Mouse (Mus musculus) embryonic fibroblast, embryonic 13.5 days (primary cell): ENCODE data around the gene Rora. TPM values are rescaled to one million over a fixed set of nuclear protein-coding genes. Genes with fewer than 3 reads are reported as not detected.

Source experiments
- H3K27ac ChIP-seq: 2 replicates; pipeline ENCODE4 v1.5.1; 2012; ENCODE audit warnings: low read length, control low read depth, inconsistent platforms; ENCODE audit not compliant: insufficient read depth
- H3K4me1 ChIP-seq: 2 replicates; pipeline ENCODE4 v1.6.1; 2011; ENCODE audit warnings: low read length; ENCODE audit not compliant: control insufficient read depth, insufficient read depth
- H3K4me3 ChIP-seq: 2 replicates; pipeline ENCODE4 v1.5.1; 2011; ENCODE audit warnings: mild to moderate bottlenecking, control low read depth, low read length; ENCODE audit not compliant: insufficient read depth
- CTCF ChIP-seq: IDR thresholded peaks from 2 replicates; pipeline ENCODE4 v1.5.1; 2011; ENCODE audit warnings: mild to moderate bottlenecking, control low read depth, low read length, moderate library complexity, borderline replicate concordance; ENCODE audit not compliant: insufficient read depth
- POLR2A ChIP-seq: IDR thresholded peaks from 2 replicates; pipeline ENCODE4 v1.6.1; 2011; ENCODE audit warnings: low read depth, mild to moderate bottlenecking, control low read depth, low read length, moderate library complexity
- polyA plus RNA-seq: library from polyadenylated mRNA; stranded (reverse); fragments of >200 nt; gene quantifications from 2 replicates; pipeline ENCODE4 v1.2.4, GENCODE M21; 2011; ENCODE audit warnings: low read depth; ENCODE audit not compliant: missing spikeins, insufficient read length

Gene Rora
- polyA plus RNA-seq, 1 experiment, result 11.2 TPM

- no peak overlapping the region for H3K4me3 ChIP-seq
- TF ChIP-seq POLR2A (no peak), CTCF (no peak)
- H3K27ac ChIP-seq, result no peak overlapping the region
- no peaks in the 10 kb centered on the region for H3K4me1 ChIP-seq
Observed at GRCm38 (mm10) chr9:69299484-69299883, 645.9 kb downstream of the Rora start.

GRCm38 (mm10) chr9:69300296-69300695 is 646.7 kb downstream of the Rora start:
- Histone ChIP-seq H3K4me3 (no peak overlapping the region), H3K27ac (no peak overlapping the region), H3K4me1 (no peaks in the 10 kb centered on the region)
- TF ChIP-seq CTCF (no peak), POLR2A (no peak)

GRCm38 (mm10) chr9:69301445-69301844 is 647.9 kb downstream of the Rora start:
- TF ChIP-seq CTCF (no peak), POLR2A (no peak)
- H3K4me1 ChIP-seq, result no peaks in the 10 kb centered on the region
- H3K27ac ChIP-seq, result no peak overlapping the region
- no peak overlapping the region for H3K4me3 ChIP-seq

- H3K27ac ChIP-seq, result no peak overlapping the region
- peaks cover 1% of the 10 kb centered on the region; the same call in 1 of the 2 replicates for H3K4me1 ChIP-seq
- H3K4me3 ChIP-seq, result no peak overlapping the region
- TF ChIP-seq POLR2A (no peak), CTCF (no peak)
Observed at GRCm38 (mm10) chr9:69301955-69302354, 648.4 kb downstream of the Rora start.

- H3K4me3 ChIP-seq, result no peak overlapping the region
- peaks cover 2% of the 10 kb centered on the region; the same call in 1 of the 2 replicates for H3K4me1 ChIP-seq
- no peak for TF ChIP-seq POLR2A
- TF ChIP-seq CTCF, result no peak
- H3K27ac ChIP-seq, result no peak overlapping the region
Observed at GRCm38 (mm10) chr9:69302846-69303245, 649.3 kb downstream of the Rora start.

- Histone ChIP-seq H3K27ac (no peak overlapping the region), H3K4me1 (peaks cover 2% of the 10 kb centered on the region), H3K4me3 (no peak overlapping the region)
- no peak for TF ChIP-seq POLR2A
- TF ChIP-seq CTCF, result no peak
Observed at GRCm38 (mm10) chr9:69303346-69303944, 649.9 kb downstream of the Rora start.

- TF ChIP-seq CTCF (no peak), POLR2A (no peak)
- Histone ChIP-seq H3K27ac (no peak overlapping the region), H3K4me1 (peaks cover 2% of the 10 kb centered on the region), H3K4me3 (no peak overlapping the region)
Observed at GRCm38 (mm10) chr9:69303962-69304361, 650.4 kb downstream of the Rora start.

- H3K4me3 ChIP-seq, result no peak overlapping the region
- no peak for TF ChIP-seq CTCF
- no peak for TF ChIP-seq POLR2A
- H3K4me1 ChIP-seq, result peaks cover 2% of the 10 kb centered on the region
- H3K27ac ChIP-seq, result no peak overlapping the region
Observed at GRCm38 (mm10) chr9:69304492-69304891, 650.9 kb downstream of the Rora start.

GRCm38 (mm10) chr9:69304991-69305390 is 651.4 kb downstream of the Rora start:
- Histone ChIP-seq H3K4me3 (no peak overlapping the region), H3K4me1 (peaks cover 2% of the 10 kb centered on the region), H3K27ac (no peak overlapping the region)
- TF ChIP-seq CTCF (no peak), POLR2A (no peak)

GRCm38 (mm10) chr9:69306734-69307528 is 653.3 kb downstream of the Rora start:
- peaks cover 2% of the 10 kb centered on the region for H3K4me1 ChIP-seq
- no peak for TF ChIP-seq POLR2A
- TF ChIP-seq CTCF, result no peak
- H3K4me3 ChIP-seq, result no peak overlapping the region
- H3K27ac ChIP-seq, result no peak overlapping the region

GRCm38 (mm10) chr9:69307974-69308373 is 654.4 kb downstream of the Rora start:
- Histone ChIP-seq H3K27ac (no peak overlapping the region), H3K4me1 (peaks cover 2% of the 10 kb centered on the region)
- TF ChIP-seq CTCF (no peak), POLR2A (no peak)

More at GRCm38 (mm10) chr9:69307974-69308373, 654.4 kb downstream of the Rora start:
- no peak overlapping the region for H3K4me3 ChIP-seq
